Mouse (Mus musculus): ENCODE data around the gene Cela3b. TPM values are rescaled to one million over a fixed set of nuclear protein-coding genes. Genes with fewer than 3 reads are reported as not detected.
"Not testable (repeated sequence)": the region's sequence is repeated elsewhere in the genome, so short reads cannot be mapped to it uniquely, and the experiment has no call there.

The Cela3b gene
- polyA plus RNA-seq, 1 experiment = 0.94 TPM

GRCm38 (mm10) chr4:137436979-137437669 lies 6.8 kb upstream of the Cela3b start:
- WGBS = 87% methylated on average over 8 of the region's 8 CpGs

GRCm38 (mm10) chr4:137432700-137433550 lies 2.6 kb upstream of the Cela3b start:
- DNase-seq (ENCODE audit: low read depth, low spot score) = not testable (repeated sequence)
- 48% methylated on average over 10 of the region's 10 CpGs for WGBS

More at GRCm38 (mm10) chr4:137436979-137437669, 6.8 kb upstream of the Cela3b start:
- DNase-seq (ENCODE audit: low read depth, low spot score) = no peak

- WGBS = 47% methylated on average over 11 of the region's 11 CpGs
- no peak for DNase-seq (ENCODE audit: low read depth, low spot score)
Measured at GRCm38 (mm10) chr4:137417712-137418564, 12.4 kb downstream of the Cela3b start.

GRCm38 (mm10) chr4:137414936-137415335 lies 15.4 kb downstream of the Cela3b start:
- peak; percentile 16 for DNase-seq (ENCODE audit: low read depth, low spot score)
- 27% methylated on average over 1 of the region's 1 CpGs for WGBS

- WGBS = 60% methylated on average over 7 of the region's 7 CpGs
- DNase-seq (ENCODE audit: low read depth, low spot score) = not testable (repeated sequence)
Measured at GRCm38 (mm10) chr4:137412185-137412709, 18.1 kb downstream of the Cela3b start.

- WGBS = 81% methylated on average over 5 of the region's 5 CpGs
- DNase-seq (ENCODE audit: low read depth, low spot score) = no peak
Measured at GRCm38 (mm10) chr4:137409691-137410090, 20.6 kb downstream of the Cela3b start, which contains the start of gene Cela3a. Gene Cela3a (minus strand): TSS chr4:137409791.

GRCm38 (mm10) chr4:137405571-137405970 lies 24.8 kb downstream of the Cela3b start:
- no peak for DNase-seq (ENCODE audit: low read depth, low spot score)
- 86% methylated on average over 3 of the region's 3 CpGs for WGBS

- WGBS = 77% methylated on average over 15 of the region's 15 CpGs
- no peak for DNase-seq (ENCODE audit: low read depth, low spot score)
Measured at GRCm38 (mm10) chr4:137396641-137397525, 33.5 kb downstream of the Cela3b start.

GRCm38 (mm10) chr4:137393378-137394135 lies 36.8 kb downstream of the Cela3b start:
- no peak for DNase-seq (ENCODE audit: low read depth, low spot score)
- WGBS = 66% methylated on average over 9 of the region's 9 CpGs

- no peak for DNase-seq (ENCODE audit: low read depth, low spot score)
- 59% methylated on average over 9 of the region's 9 CpGs for WGBS
Measured at GRCm38 (mm10) chr4:137392874-137393273, 37.5 kb downstream of the Cela3b start.

- DNase-seq (ENCODE audit: low read depth, low spot score) = no peak
- 87% methylated on average over 3 of the region's 3 CpGs for WGBS
Measured at GRCm38 (mm10) chr4:137391287-137391686, 39.1 kb downstream of the Cela3b start.

GRCm38 (mm10) chr4:137390196-137390595 lies 40.1 kb downstream of the Cela3b start:
- WGBS = 92% methylated on average over 4 of the region's 4 CpGs
- DNase-seq (ENCODE audit: low read depth, low spot score) = no peak

GRCm38 (mm10) chr4:137388983-137389382 lies 41.4 kb downstream of the Cela3b start:
- WGBS = 10% methylated on average over 6 of the region's 6 CpGs
- DNase-seq (ENCODE audit: low read depth, low spot score) = no peak

- peak; percentile 82 for DNase-seq (ENCODE audit: low read depth, low spot score)
- WGBS = under 1% methylated on average over 46 of the region's 46 CpGs
Measured at GRCm38 (mm10) chr4:137388059-137388794, 42.1 kb downstream of the Cela3b start.

- WGBS = under 1% methylated on average over 20 of the region's 20 CpGs
- no peak for DNase-seq (ENCODE audit: low read depth, low spot score)
Measured at GRCm38 (mm10) chr4:137387482-137388058, 42.8 kb downstream of the Cela3b start.

GRCm38 (mm10) chr4:137380702-137381605 lies 49.4 kb downstream of the Cela3b start:
- 30% methylated on average over 16 of the region's 16 CpGs for WGBS
- no peak for DNase-seq (ENCODE audit: low read depth, low spot score)
